Mouse (Mus musculus): ENCODE measurements at regions not wholly inside any gene's neighbourhood (a gene's known extent, or its start where the extent isn't known, plus 50 kb on each side); places are given as distances from the start of the nearest gene placed in this dataset.

GRCm38 (mm10) chr5:11989140-11989539 is 71.3 kb downstream of the 4933402N22Rik start:
- TF ChIP-seq CTCF (IDR thresholded peaks at IDR 0.05; ENCODE audit: extremely low read depth, insufficient read depth, low read length) = no peak
- TF ChIP-seq POLR2A (IDR thresholded peaks at IDR 0.05; ENCODE audit: extremely low read depth, insufficient read depth, low read length) = no peak
